Mouse (Mus musculus) urinary bladder, postnatal 4 days (tissue): Measurements from ENCODE around the gene Rai1.

Experiments
- DNase-seq, 2 experiments: peaks; one replicate each; pipeline ENCODE4 v3.0.0; 2021 to 2022; ENCODE audit warnings: low spot score in 2 of 2

Gene Rai1

GRCm38 (mm10) chr11:60104810-60105592 is at the start of gene Rai1:
Gene Rai1, plus strand, starts transcription at chr11:60105013.
- DNase-seq, result peak; percentile 92 to 93

- no peak for DNase-seq
Measured at GRCm38 (mm10) chr11:60056520-60056919, 48.3 kb upstream of the Rai1 start.

GRCm38 (mm10) chr11:60057987-60058386 is 46.8 kb upstream of the Rai1 start:
- no peak for DNase-seq

- DNase-seq, result no peak
Measured at GRCm38 (mm10) chr11:60058441-60058840, 46.4 kb upstream of the Rai1 start.

- DNase-seq, result no peak
Measured at GRCm38 (mm10) chr11:60060026-60060425, 44.8 kb upstream of the Rai1 start.

GRCm38 (mm10) chr11:60061504-60062006 is 43.3 kb upstream of the Rai1 start:
- no peak for DNase-seq

- DNase-seq, result no peak
Measured at GRCm38 (mm10) chr11:60065267-60065666, 39.5 kb upstream of the Rai1 start.

GRCm38 (mm10) chr11:60067646-60068045 is 37.2 kb upstream of the Rai1 start:
- no peak for DNase-seq

- no peak for DNase-seq
Measured at GRCm38 (mm10) chr11:60068631-60069030, 36.2 kb upstream of the Rai1 start.

- DNase-seq, result no peak
Measured at GRCm38 (mm10) chr11:60070599-60070998, 34.2 kb upstream of the Rai1 start.

- DNase-seq, result no peak
Measured at GRCm38 (mm10) chr11:60071221-60071620, 33.6 kb upstream of the Rai1 start.

- DNase-seq, result no peak
Measured at GRCm38 (mm10) chr11:60073121-60073520, 31.7 kb upstream of the Rai1 start.

- DNase-seq, result no peak
Measured at GRCm38 (mm10) chr11:60073936-60074502, 30.8 kb upstream of the Rai1 start.

GRCm38 (mm10) chr11:60076183-60076582 is 28.6 kb upstream of the Rai1 start:
- no peak for DNase-seq

GRCm38 (mm10) chr11:60076790-60077189 is 28.0 kb upstream of the Rai1 start:
- DNase-seq, result no peak

- DNase-seq, result no peak
Measured at GRCm38 (mm10) chr11:60084589-60084988, 20.2 kb upstream of the Rai1 start.

- peak in 1 of 2 experiments; percentile 47 for DNase-seq
Measured at GRCm38 (mm10) chr11:60086676-60087075, 18.1 kb upstream of the Rai1 start.

- DNase-seq, result no peak
Measured at GRCm38 (mm10) chr11:60088947-60089346, 15.9 kb upstream of the Rai1 start.

- DNase-seq, result no peak
Measured at GRCm38 (mm10) chr11:60090696-60091421, 14.0 kb upstream of the Rai1 start.

GRCm38 (mm10) chr11:60091422-60091761 is 13.4 kb upstream of the Rai1 start:
- no peak for DNase-seq

- DNase-seq, result no peak
Measured at GRCm38 (mm10) chr11:60093227-60093626, 11.6 kb upstream of the Rai1 start.

GRCm38 (mm10) chr11:60093984-60094587 is 10.7 kb upstream of the Rai1 start:
- no peak for DNase-seq
